Mouse (Mus musculus) lung, embryonic 16.5 days (tissue): Measurements from ENCODE around the gene Gtf2h1. TPM values are rescaled to one million over a fixed set of nuclear protein-coding genes. Genes with fewer than 3 reads are reported as not detected.

Experiments
- ATAC-seq: fragments of 200-750 bp; cut with Nextera tagmentation; 2 replicates; pipeline ENCODE4 v1.8.0; 2017; ENCODE audit warnings: low read depth, mild to moderate bottlenecking, moderate library complexity
- H3K27ac ChIP-seq: fragments of 300-500 bp; sonication (generic); 2 replicates; pipeline ENCODE4 v1.5.1; 2014; ENCODE audit warnings: mild to moderate bottlenecking, control low read depth, low read length
- H3K27me3 ChIP-seq: fragments of 300-500 bp; sonication (generic); 2 replicates; pipeline ENCODE4 v1.6.1; 2014; ENCODE audit warnings: low read depth, low read length, mixed read lengths; ENCODE audit not compliant: control insufficient read depth, insufficient read depth
- H3K36me3 ChIP-seq: fragments of 300-500 bp; sonication (generic); 2 replicates; pipeline ENCODE4 v1.6.1; 2014; ENCODE audit warnings: low read length; ENCODE audit not compliant: control insufficient read depth, insufficient read depth
- H3K4me1 ChIP-seq: fragments of 300-500 bp; sonication (generic); replicated peaks from 2 replicates; pipeline ENCODE4 v1.6.1; 2014; ENCODE audit warnings: low read length, mixed read lengths; ENCODE audit not compliant: control insufficient read depth, insufficient read depth
- H3K4me2 ChIP-seq: fragments of 300-500 bp; sonication (generic); 2 replicates; pipeline ENCODE4 v1.6.1; 2014; ENCODE audit warnings: low read depth, low read length, control low read depth
- H3K4me3 ChIP-seq: fragments of 300-500 bp; sonication (generic); 2 replicates; pipeline ENCODE4 v1.5.1; 2014; ENCODE audit warnings: mild to moderate bottlenecking, low read length, control low read depth
- H3K9ac ChIP-seq: fragments of 300-500 bp; sonication (generic); 2 replicates; pipeline ENCODE4 v1.6.1; 2014; ENCODE audit warnings: low read length, control low read depth
- H3K9me3 ChIP-seq: fragments of 300-500 bp; sonication (generic); 2 replicates; pipeline ENCODE4 v1.6.1; 2016; ENCODE audit warnings: low read length; ENCODE audit not compliant: control insufficient read depth
- WGBS: fragments of 180-500 bp; shearing (Covaris S2); extraction: QIAGEN DNeasy Blood & Tissue Kit; methylation state at CpG from one replicate; pipeline ENCODE4 v1.1.7; 2014; 5-methylcytosine and 5-hydroxymethylcytosine counted together
- polyA plus RNA-seq: library from polyadenylated mRNA; unstranded; fragments of >200 nt; fragmentation: Nextera tagmentation; extraction: Ambion mirVana; gene quantifications from 2 replicates; pipeline ENCODE4 v1.2.1, GENCODE M21; 2015

The Gtf2h1 gene
- polyA plus RNA-seq, 1 experiment from 2014 or later = 40.6 TPM

- Histone ChIP-seq H3K27ac (no peak overlapping the region), H3K36me3 (no peaks in the 10 kb centered on the region), H3K4me2 (no peak overlapping the region), H3K9me3 (no peaks in the 10 kb centered on the region), H3K9ac (no peak overlapping the region), H3K4me1 (peaks cover 55% of the 10 kb centered on the region), H3K4me3 (no peak overlapping the region), H3K27me3 (no peaks in the 10 kb centered on the region)
- ATAC-seq = no peak
- WGBS = 30% methylated on average over 5 of the region's 5 CpGs
These were observed 46.4 kb downstream of the Gtf2h1 start for GRCm38 (mm10) chr7:46842278-46842677.

GRCm38 (mm10) chr7:46843576-46843975 lies 47.7 kb downstream of the Gtf2h1 start:
- ATAC-seq = no peak
- H3K36me3 ChIP-seq = peaks cover 5% of the 10 kb centered on the region
- no peak overlapping the region for H3K27ac ChIP-seq
- H3K4me2 ChIP-seq = no peak overlapping the region
- H3K27me3 ChIP-seq = no peaks in the 10 kb centered on the region
- WGBS = 75% methylated on average over 4 of the region's 4 CpGs
- H3K9me3 ChIP-seq = no peaks in the 10 kb centered on the region
- H3K4me3 ChIP-seq = no peak overlapping the region
- H3K9ac ChIP-seq = no peak overlapping the region
- peaks cover 51% of the 10 kb centered on the region for H3K4me1 ChIP-seq

- H3K4me3 ChIP-seq = peak overlapping the region; percentile 97
- peaks cover 22% of the 10 kb centered on the region for H3K36me3 ChIP-seq
- no peaks in the 10 kb centered on the region for H3K27me3 ChIP-seq
- peaks cover 33% of the 10 kb centered on the region for H3K4me1 ChIP-seq
- peak overlapping the region; percentile 92 for H3K4me2 ChIP-seq
- peak; percentile 94 for ATAC-seq
- under 1% methylated on average over 51 of the region's 51 CpGs for whole genome bisulfite sequencing
- peak overlapping the region; percentile 100 for H3K9ac ChIP-seq
- H3K9me3 ChIP-seq = no peaks in the 10 kb centered on the region
- H3K27ac ChIP-seq = peak overlapping the region; percentile 99
These were observed 49.5 kb downstream of the Gtf2h1 start for GRCm38 (mm10) chr7:46845211-46845977.

GRCm38 (mm10) chr7:46845978-46846485 lies 50.1 kb downstream of the Gtf2h1 start:
- H3K4me1 ChIP-seq = peaks cover 27% of the 10 kb centered on the region
- H3K4me2 ChIP-seq = peak overlapping the region; percentile 92
- H3K9me3 ChIP-seq = no peaks in the 10 kb centered on the region
- H3K27me3 ChIP-seq = no peaks in the 10 kb centered on the region
- H3K36me3 ChIP-seq = peaks cover 28% of the 10 kb centered on the region
- 0% methylated on average over 36 of the region's 36 CpGs for WGBS
- peak overlapping the region; percentile 100 for H3K9ac ChIP-seq
- no peak for ATAC-seq
- peak overlapping the region; percentile 99 for H3K27ac ChIP-seq
- peak overlapping the region; percentile 97 for H3K4me3 ChIP-seq

- Histone ChIP-seq H3K9ac (peak overlapping the region; percentile 100), H3K4me3 (peak overlapping the region; percentile 97), H3K27ac (peak overlapping the region; percentile 99), H3K9me3 (no peaks in the 10 kb centered on the region), H3K4me1 (peaks cover 20% of the 10 kb centered on the region), H3K4me2 (peak overlapping the region; percentile 92), H3K27me3 (no peaks in the 10 kb centered on the region), H3K36me3 (peaks cover 33% of the 10 kb centered on the region)
- ATAC-seq = peak; percentile 34
- WGBS = under 1% methylated on average over 28 of the region's 28 CpGs
These were observed 50.8 kb downstream of the Gtf2h1 start for GRCm38 (mm10) chr7:46846486-46847244.

- ATAC-seq = no peak
- Histone ChIP-seq H3K4me1 (peaks cover 17% of the 10 kb centered on the region), H3K9ac (no peak overlapping the region), H3K27ac (no peak overlapping the region), H3K4me3 (no peak overlapping the region), H3K27me3 (no peaks in the 10 kb centered on the region), H3K36me3 (peaks cover 56% of the 10 kb centered on the region), H3K9me3 (no peaks in the 10 kb centered on the region), H3K4me2 (no peak overlapping the region)
- 81% methylated on average over 5 of the region's 5 CpGs for WGBS
These were observed 53.4 kb downstream of the Gtf2h1 start for GRCm38 (mm10) chr7:46849287-46849686.

- no peak for ATAC-seq
- H3K9me3 ChIP-seq = no peaks in the 10 kb centered on the region
- H3K4me2 ChIP-seq = no peak overlapping the region
- H3K4me1 ChIP-seq = peaks cover 10% of the 10 kb centered on the region
- whole genome bisulfite sequencing = 80% methylated on average over 7 of the region's 7 CpGs
- no peak overlapping the region for H3K9ac ChIP-seq
- H3K36me3 ChIP-seq = peaks cover 68% of the 10 kb centered on the region
- no peak overlapping the region for H3K4me3 ChIP-seq
- H3K27me3 ChIP-seq = no peaks in the 10 kb centered on the region
- no peak overlapping the region for H3K27ac ChIP-seq
These were observed 55.1 kb downstream of the Gtf2h1 start for GRCm38 (mm10) chr7:46851026-46851425.

GRCm38 (mm10) chr7:46852666-46853065 lies 56.8 kb downstream of the Gtf2h1 start:
- Histone ChIP-seq H3K9me3 (no peaks in the 10 kb centered on the region), H3K4me2 (no peak overlapping the region), H3K4me1 (peaks cover 1% of the 10 kb centered on the region), H3K9ac (no peak overlapping the region), H3K27ac (no peak overlapping the region), H3K4me3 (no peak overlapping the region), H3K27me3 (no peaks in the 10 kb centered on the region), H3K36me3 (peaks cover 66% of the 10 kb centered on the region)
- ATAC-seq = no peak
- 90% methylated on average over 1 of the region's 1 CpGs for WGBS

- no peak for ATAC-seq
- Histone ChIP-seq H3K36me3 (peaks cover 64% of the 10 kb centered on the region), H3K4me1 (no peaks in the 10 kb centered on the region), H3K9me3 (no peaks in the 10 kb centered on the region), H3K27me3 (no peaks in the 10 kb centered on the region), H3K27ac (no peak overlapping the region), H3K9ac (no peak overlapping the region), H3K4me2 (no peak overlapping the region), H3K4me3 (no peak overlapping the region)
- WGBS = 91% methylated on average over 9 of the region's 9 CpGs
These were observed 57.5 kb downstream of the Gtf2h1 start for GRCm38 (mm10) chr7:46853365-46853764.
